Mouse (Mus musculus) midbrain, embryonic 14.5 days (tissue): ENCODE measurements around the gene Lrsam1. TPM values are rescaled to one million over a fixed set of nuclear protein-coding genes. Genes with fewer than 3 reads are reported as not detected.
A peak's percentile ranks its signal among the peaks of the same experiment; 100 is the strongest.

Source experiments
- ATAC-seq: fragments of 200-750 bp; cut with Nextera tagmentation; 2 replicates; pipeline ENCODE4 v1.8.0; 2017; ENCODE audit warnings: moderate number of reproducible peaks, moderate library complexity; ENCODE audit not compliant: low FRiP score, low TSS enrichment
- DNase-seq: peaks from one replicate; pipeline ENCODE4 v3.0.0-alpha.2; 2015
- H3K27ac ChIP-seq: fragments of 300-500 bp; sonication (generic); replicated peaks from 2 replicates; pipeline ENCODE4 v1.5.1; 2014; ENCODE audit warnings: mild to moderate bottlenecking, low read depth, low read length, moderate library complexity
- H3K27me3 ChIP-seq: fragments of 300-500 bp; sonication (generic); 2 replicates; pipeline ENCODE4 v1.6.1; 2014; ENCODE audit warnings: low read length, control low read depth, mixed read lengths; ENCODE audit not compliant: control insufficient read depth, insufficient read depth
- H3K36me3 ChIP-seq: fragments of 300-500 bp; sonication (generic); 2 replicates; pipeline ENCODE4 v1.6.1; 2014; ENCODE audit warnings: low read length, control low read depth; ENCODE audit not compliant: control insufficient read depth, insufficient read depth
- H3K4me1 ChIP-seq: fragments of 300-500 bp; sonication (generic); 2 replicates; pipeline ENCODE4 v1.6.1; 2014; ENCODE audit warnings: mild to moderate bottlenecking, antibody characterized with exemption, low read length, control low read depth; ENCODE audit not compliant: control insufficient read depth, insufficient read depth
- H3K4me2 ChIP-seq: fragments of 300-500 bp; sonication (generic); 2 replicates; pipeline ENCODE4 v1.6.1; 2014; ENCODE audit warnings: mild to moderate bottlenecking, low read length, moderate library complexity
- H3K4me3 ChIP-seq: fragments of 300-500 bp; sonication (generic); replicated peaks from 2 replicates; pipeline ENCODE4 v1.5.1; 2014; ENCODE audit warnings: low read depth, low read length
- H3K9ac ChIP-seq: fragments of 300-500 bp; sonication (generic); replicated peaks from 2 replicates; pipeline ENCODE4 v1.6.1; 2014; ENCODE audit warnings: mild to moderate bottlenecking, low read length, moderate library complexity
- H3K9me3 ChIP-seq: fragments of 300-500 bp; sonication (generic); 2 replicates; pipeline ENCODE4 v1.6.1; 2016; ENCODE audit warnings: low read length, control low read depth, mixed read lengths; ENCODE audit not compliant: control insufficient read depth
- WGBS: fragments of 180-500 bp; shearing (Covaris S2); extraction: QIAGEN DNeasy Blood & Tissue Kit; methylation state at CpG from one replicate; pipeline ENCODE4 v1.1.7; 2014; 5-methylcytosine and 5-hydroxymethylcytosine counted together
- polyA plus RNA-seq: library from polyadenylated mRNA; unstranded; fragments of >200 nt; fragmentation: Nextera tagmentation; extraction: Ambion mirVana; gene quantifications from 2 replicates; pipeline ENCODE4 v1.2.1, GENCODE M21; 2014

The Lrsam1 gene
- polyA plus RNA-seq, 1 experiment from 2014 or later, result 19.8 TPM

GRCm38 (mm10) chr2:32903470-32903869 is 57.9 kb downstream of the Lrsam1 start:
- Histone ChIP-seq H3K9me3 (no peaks in the 10 kb centered on the region), H3K4me1 (peaks cover 9% of the 10 kb centered on the region), H3K9ac (no peak overlapping the region), H3K27ac (no peak overlapping the region), H3K36me3 (peaks cover 2% of the 10 kb centered on the region; the same call in 1 of the 2 replicates), H3K27me3 (no peaks in the 10 kb centered on the region), H3K4me3 (no peak overlapping the region), H3K4me2 (no peak overlapping the region)
- no peak for DNase-seq
- no peak for ATAC-seq
- 86% methylated on average over 4 of the region's 4 CpGs for WGBS

- ATAC-seq (no peak), DNase-seq (no peak)
- no peaks in the 10 kb centered on the region for H3K9me3 ChIP-seq
- H3K36me3 ChIP-seq, result peaks cover 2% of the 10 kb centered on the region; the same call in 1 of the 2 replicates
- no peak overlapping the region for H3K9ac ChIP-seq
- H3K27ac ChIP-seq, result no peak overlapping the region
- 90% methylated on average over 9 of the region's 9 CpGs for WGBS
- no peak overlapping the region for H3K4me3 ChIP-seq
- H3K4me1 ChIP-seq, result peaks cover 3% of the 10 kb centered on the region; the same call in 1 of the 2 replicates
- H3K4me2 ChIP-seq, result no peak overlapping the region
- H3K27me3 ChIP-seq, result no peaks in the 10 kb centered on the region
These were observed 59.3 kb downstream of the Lrsam1 start for GRCm38 (mm10) chr2:32902126-32902525.

GRCm38 (mm10) chr2:32898983-32899382 is 62.4 kb downstream of the Lrsam1 start:
- Histone ChIP-seq H3K9me3 (no peaks in the 10 kb centered on the region), H3K27me3 (no peaks in the 10 kb centered on the region), H3K27ac (no peak overlapping the region; the same call in 1 of the 2 replicates), H3K9ac (no peak overlapping the region), H3K4me3 (no peak overlapping the region), H3K36me3 (no peaks in the 10 kb centered on the region), H3K4me1 (peaks cover 10% of the 10 kb centered on the region), H3K4me2 (no peak overlapping the region)
- 74% methylated on average over 7 of the region's 7 CpGs for WGBS
- DNase-seq (peak; percentile 29), ATAC-seq (no peak)

GRCm38 (mm10) chr2:32896507-32897147 is 64.8 kb downstream of the Lrsam1 start:
- peaks cover 10% of the 10 kb centered on the region for H3K4me1 ChIP-seq
- DNase-seq (peak; percentile 38), ATAC-seq (no peak)
- no peaks in the 10 kb centered on the region for H3K9me3 ChIP-seq
- H3K36me3 ChIP-seq, result no peaks in the 10 kb centered on the region
- 47% methylated on average over 10 of the region's 10 CpGs for WGBS
- H3K4me3 ChIP-seq, result no peak overlapping the region
- no peak overlapping the region for H3K27ac ChIP-seq
- no peaks in the 10 kb centered on the region for H3K27me3 ChIP-seq
- H3K4me2 ChIP-seq, result no peak overlapping the region
- H3K9ac ChIP-seq, result no peak overlapping the region

GRCm38 (mm10) chr2:32895606-32896106 is 65.8 kb downstream of the Lrsam1 start:
- Histone ChIP-seq H3K4me1 (peaks cover 10% of the 10 kb centered on the region), H3K4me3 (no peak overlapping the region), H3K27ac (peak overlapping the region; percentile 60; the same call in 1 of the 2 replicates), H3K27me3 (no peaks in the 10 kb centered on the region), H3K36me3 (no peaks in the 10 kb centered on the region), H3K4me2 (no peak overlapping the region), H3K9me3 (no peaks in the 10 kb centered on the region), H3K9ac (0 out of 2 replicates have a peak overlapping the region, but pooled peaks have one; percentile 23)
- DNase-seq (peak; percentile 58), ATAC-seq (0 out of 2 replicates have a peak, but pooled peaks have one; percentile 37)
- WGBS, result 35% methylated on average over 8 of the region's 8 CpGs

- no peaks in the 10 kb centered on the region for H3K36me3 ChIP-seq
- peaks cover 10% of the 10 kb centered on the region for H3K4me1 ChIP-seq
- H3K4me2 ChIP-seq, result no peak overlapping the region
- WGBS, result 75% methylated on average over 2 of the region's 2 CpGs
- H3K9ac ChIP-seq, result no peak overlapping the region
- H3K4me3 ChIP-seq, result no peak overlapping the region
- ATAC-seq, result no peak
- no peak for DNase-seq
- H3K9me3 ChIP-seq, result no peaks in the 10 kb centered on the region
- H3K27ac ChIP-seq, result no peak overlapping the region
- no peaks in the 10 kb centered on the region for H3K27me3 ChIP-seq
These were observed 67.3 kb downstream of the Lrsam1 start for GRCm38 (mm10) chr2:32894097-32894496.

GRCm38 (mm10) chr2:32892490-32892889 is 68.9 kb downstream of the Lrsam1 start:
- no peaks in the 10 kb centered on the region for H3K27me3 ChIP-seq
- H3K4me2 ChIP-seq, result no peak overlapping the region
- H3K9ac ChIP-seq, result no peak overlapping the region
- H3K27ac ChIP-seq, result no peak overlapping the region
- H3K36me3 ChIP-seq, result no peaks in the 10 kb centered on the region
- no peaks in the 10 kb centered on the region for H3K9me3 ChIP-seq
- 94% methylated on average over 14 of the region's 14 CpGs for WGBS
- DNase-seq, result no peak
- H3K4me3 ChIP-seq, result no peak overlapping the region
- ATAC-seq, result no peak
- peaks cover 9% of the 10 kb centered on the region for H3K4me1 ChIP-seq

GRCm38 (mm10) chr2:32891278-32891677 is 70.1 kb downstream of the Lrsam1 start:
- H3K4me3 ChIP-seq, result no peak overlapping the region
- H3K9ac ChIP-seq, result no peak overlapping the region
- H3K4me2 ChIP-seq, result no peak overlapping the region
- DNase-seq (no peak), ATAC-seq (no peak)
- H3K4me1 ChIP-seq, result peaks cover 7% of the 10 kb centered on the region
- WGBS, result 82% methylated on average over 9 of the region's 9 CpGs
- H3K36me3 ChIP-seq, result no peaks in the 10 kb centered on the region
- H3K27me3 ChIP-seq, result no peaks in the 10 kb centered on the region
- H3K9me3 ChIP-seq, result no peaks in the 10 kb centered on the region
- H3K27ac ChIP-seq, result no peak overlapping the region

GRCm38 (mm10) chr2:32890280-32890679 is 71.1 kb downstream of the Lrsam1 start:
- WGBS, result 79% methylated on average over 3 of the region's 3 CpGs

More at GRCm38 (mm10) chr2:32890280-32890679, 71.1 kb downstream of the Lrsam1 start:
- no peak overlapping the region for H3K4me3 ChIP-seq
- no peak overlapping the region for H3K27ac ChIP-seq
- no peak overlapping the region for H3K4me2 ChIP-seq
- DNase-seq, result no peak
- no peak for ATAC-seq
- no peaks in the 10 kb centered on the region for H3K36me3 ChIP-seq
- H3K4me1 ChIP-seq, result no peaks in the 10 kb centered on the region
- no peaks in the 10 kb centered on the region for H3K27me3 ChIP-seq
- no peak overlapping the region for H3K9ac ChIP-seq
- no peaks in the 10 kb centered on the region for H3K9me3 ChIP-seq
